Mouse (Mus musculus) gastrocnemius, adult 2 months (tissue): ENCODE measurements around the gene Pkm. TPM values are rescaled to one million over a fixed set of nuclear protein-coding genes. Genes with fewer than 3 reads are reported as not detected.

Experiments used
- DNase-seq: peaks from one replicate; pipeline ENCODE4 v3.0.0; 2022
- H3K27ac ChIP-seq: fragments of 200-600 bp; 2 replicates; pipeline ENCODE4 v1.8.1; 2022; ENCODE audit warnings: mild to moderate bottlenecking
- H3K4me3 ChIP-seq: fragments of 200-600 bp; 2 replicates; pipeline ENCODE4 v1.8.1; 2022; ENCODE audit warnings: mild to moderate bottlenecking, moderate library complexity
- CTCF ChIP-seq: fragments of 200-600 bp; IDR thresholded peaks from 2 replicates; pipeline ENCODE4 v1.8.1; 2022; ENCODE audit warnings: antibody characterized with exemption, mild to moderate bottlenecking, moderate library complexity
- intact Hi-C: fragments of 180-260 bp; cut with DNase I; formaldehyde crosslinking; loops from one replicate; pipeline ENCODE4 v1.15.1; 2025
- total RNA-seq, 2 experiments: library from RNA; stranded (reverse); gene quantifications; 2 replicates each; pipeline ENCODE4 v1.2.3; 2021

Pkm gene
- total RNA-seq, 2 experiments from 2014 or later = 2,556 to 3,331 TPM

GRCm38 (mm10) chr9:59723791-59724442 lies 67.7 kb downstream of the Pkm start:
- TF ChIP-seq CTCF = no peak
- H3K4me3 ChIP-seq = peak overlapping the region; percentile 68; the same call in 1 of the 2 replicates
- H3K27ac ChIP-seq = peak overlapping the region; percentile 81; the same call in 1 of the 2 replicates
- peak; percentile 48 for DNase-seq
- intact Hi-C loops = loop anchor here (2.0 to 5.0 kb wide), 3 partner anchors 33 to 247 kb away; no protein-coding TSS in a partner anchor

DNA sequence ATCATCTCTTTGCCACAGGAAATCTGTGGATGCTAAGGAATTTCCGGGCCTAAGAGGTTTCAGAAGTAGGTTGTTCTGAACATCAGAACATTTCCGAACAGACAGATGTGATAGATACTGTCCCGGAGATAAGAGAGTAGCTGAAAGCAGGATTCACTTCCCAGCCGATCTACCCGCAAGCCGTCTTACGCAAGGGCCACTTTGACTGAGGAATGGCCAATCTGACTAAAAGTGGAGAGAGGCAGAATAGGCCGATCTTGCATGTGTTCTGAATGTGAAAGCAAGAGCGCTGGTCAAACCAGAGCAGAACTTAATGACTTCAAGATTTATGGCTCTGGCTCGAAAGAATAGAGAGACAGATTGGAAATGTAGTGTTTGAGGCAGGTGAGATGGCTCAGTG lies 69.3 kb downstream of the Pkm start:
- no peak overlapping the region for H3K27ac ChIP-seq
- intact Hi-C loops = no loop called here
- no peak for TF ChIP-seq CTCF
- no peak for DNase-seq
- no peak overlapping the region for H3K4me3 ChIP-seq

GRCm38 (mm10) chr9:59727569-59728286 lies 71.6 kb downstream of the Pkm start:
- no peak overlapping the region for H3K4me3 ChIP-seq
- DNase-seq = no peak
- TF ChIP-seq CTCF = no peak
- intact Hi-C loops = no loop called here
- H3K27ac ChIP-seq = no peak overlapping the region

Other genes with a start within 250 kb of the Pkm start
- gene Arih1, start 169.8 kb upstream of the Pkm start, total RNA-seq = 100 to 1,000 TPM; 101 to 117 TPM
- gene Hexa, start 116.8 kb upstream of the Pkm start, total RNA-seq = 10 to 100 TPM; 30.9 to 31.9 TPM
- gene Tmem202, start 116.5 kb upstream of the Pkm start, total RNA-seq = under 1 TPM; 0.53 to 0.56 TPM
- gene Celf6, start 78.5 kb upstream of the Pkm start, total RNA-seq = not detected
- gene Parp6, start 39.1 kb upstream of the Pkm start, total RNA-seq = 10 to 100 TPM; 25.7 to 26.0 TPM
- gene Gramd2, start 23.8 kb downstream of the Pkm start, total RNA-seq = under 1 TPM; 0.11 to 0.13 TPM
- gene Senp8, start 94.3 kb downstream of the Pkm start, total RNA-seq = 10 to 100 TPM in 1 of 2 experiments, 1 to 10 TPM in 1; 9.1 to 13.4 TPM
- 10 to 100 TPM in 1 of 2 experiments, 1 to 10 TPM in 1; 9.3 to 10.7 TPM for gene Myo9a, start 94.5 kb downstream of the Pkm start, total RNA-seq